Mouse (Mus musculus): ENCODE data around the gene Paqr7.

- no peak for TF ChIP-seq CTCF (IDR thresholded peaks at IDR 0.05; ENCODE audit: insufficient read depth, low read depth, low read length)
- TF ChIP-seq POLR2A (IDR thresholded peaks at IDR 0.05; ENCODE audit: insufficient read depth, low read depth, low read length), result no peak
These were observed 53.4 kb downstream of the Paqr7 start for GRCm38 (mm10) chr4:134549899-134550298.
